Mouse (Mus musculus): ENCODE data around the gene Trim72. TPM values are rescaled to one million over a fixed set of nuclear protein-coding genes. Genes with fewer than 3 reads are reported as not detected.

Trim72 gene
- polyA plus RNA-seq, 2 experiments = 2.2 to 22.8 TPM

GRCm38 (mm10) chr7:128044142-128044785, 40.5 kb downstream of the Trim72 start:
- no peak for TF ChIP-seq POLR2A (IDR thresholded peaks at IDR 0.05; ENCODE audit: borderline replicate concordance, extremely low read depth, insufficient read depth, insufficient read length)
- Histone ChIP-seq H3K27ac (replicated peaks; ENCODE audit: low read depth, low read length) (no peak overlapping the region), H3K27me3 (ENCODE audit: control insufficient read depth, insufficient read depth, low read length) (no peaks in the 10 kb centered on the region), H3K4me3 (replicated peaks; ENCODE audit: low read length) (no peak overlapping the region), H3K4me2 (replicated peaks; ENCODE audit: low read depth, low read length, severe bottlenecking) (no peak overlapping the region), H3K9me3 (ENCODE audit: control insufficient read depth, low read length) (no peaks in the 10 kb centered on the region), H3K4me1 (ENCODE audit: control insufficient read depth, insufficient read depth, low read length) (no peaks in the 10 kb centered on the region), H3K36me3 (ENCODE audit: control insufficient read depth, insufficient read depth, low read length) (no peaks in the 10 kb centered on the region), H3K9ac (ENCODE audit: low read depth, low read length, severe bottlenecking) (no peak overlapping the region)
- no peak for ATAC-seq (ENCODE audit: low FRiP score, low read depth)
- 59% methylated on average over 4 of the region's 4 CpGs for WGBS
- no peak for DNase-seq (ENCODE audit: low spot score)

- 66% methylated on average over 2 of the region's 2 CpGs for WGBS
- ATAC-seq (ENCODE audit: low FRiP score, low read depth) = no peak
- H3K4me1 ChIP-seq (ENCODE audit: control insufficient read depth, insufficient read depth, low read length) = no peaks in the 10 kb centered on the region
These were observed 41.9 kb downstream of the Trim72 start for GRCm38 (mm10) chr7:128045640-128046039.

GRCm38 (mm10) chr7:128048819-128049218, 45.1 kb downstream of the Trim72 start:
- TF ChIP-seq POLR2A (IDR thresholded peaks at IDR 0.05; ENCODE audit: borderline replicate concordance, extremely low read depth, insufficient read depth, insufficient read length) = no peak
- WGBS = 90% methylated on average over 4 of the region's 4 CpGs
- no peak for ATAC-seq (ENCODE audit: low FRiP score, low read depth)

More at GRCm38 (mm10) chr7:128045640-128046039, 41.9 kb downstream of the Trim72 start:
- Histone ChIP-seq H3K9me3 (ENCODE audit: control insufficient read depth, low read length) (no peaks in the 10 kb centered on the region), H3K36me3 (ENCODE audit: control insufficient read depth, insufficient read depth, low read length) (no peaks in the 10 kb centered on the region), H3K9ac (ENCODE audit: low read depth, low read length, severe bottlenecking) (no peak overlapping the region), H3K27ac (replicated peaks; ENCODE audit: low read depth, low read length) (no peak overlapping the region), H3K27me3 (ENCODE audit: control insufficient read depth, insufficient read depth, low read length) (no peaks in the 10 kb centered on the region), H3K4me3 (replicated peaks; ENCODE audit: low read length) (no peak overlapping the region), H3K4me2 (replicated peaks; ENCODE audit: low read depth, low read length, severe bottlenecking) (no peak overlapping the region)
- TF ChIP-seq POLR2A (IDR thresholded peaks at IDR 0.05; ENCODE audit: borderline replicate concordance, extremely low read depth, insufficient read depth, insufficient read length) = no peak
- no peak for DNase-seq (ENCODE audit: low spot score)

GRCm38 (mm10) chr7:128049254-128049653, 45.5 kb downstream of the Trim72 start:
- no peaks in the 10 kb centered on the region for H3K27me3 ChIP-seq (ENCODE audit: control insufficient read depth, insufficient read depth, low read length)
- no peak overlapping the region for H3K4me2 ChIP-seq (replicated peaks; ENCODE audit: low read depth, low read length, severe bottlenecking)
- no peak overlapping the region for H3K4me3 ChIP-seq (replicated peaks; ENCODE audit: low read length)
- WGBS = 93% methylated on average over 2 of the region's 2 CpGs
- ATAC-seq (ENCODE audit: low FRiP score, low read depth) (no peak), DNase-seq (ENCODE audit: low spot score) (no peak)
- no peak overlapping the region for H3K9ac ChIP-seq (ENCODE audit: low read depth, low read length, severe bottlenecking)
- H3K9me3 ChIP-seq (ENCODE audit: control insufficient read depth, low read length) = no peaks in the 10 kb centered on the region
- TF ChIP-seq POLR2A (IDR thresholded peaks at IDR 0.05; ENCODE audit: borderline replicate concordance, extremely low read depth, insufficient read depth, insufficient read length) = no peak
- no peaks in the 10 kb centered on the region for H3K4me1 ChIP-seq (ENCODE audit: control insufficient read depth, insufficient read depth, low read length)
- H3K27ac ChIP-seq (replicated peaks; ENCODE audit: low read depth, low read length) = no peak overlapping the region
- no peaks in the 10 kb centered on the region for H3K36me3 ChIP-seq (ENCODE audit: control insufficient read depth, insufficient read depth, low read length)

More at GRCm38 (mm10) chr7:128048819-128049218, 45.1 kb downstream of the Trim72 start:
- H3K4me2 ChIP-seq (replicated peaks; ENCODE audit: low read depth, low read length, severe bottlenecking) = no peak overlapping the region
- no peak for DNase-seq (ENCODE audit: low spot score)
- H3K36me3 ChIP-seq (ENCODE audit: control insufficient read depth, insufficient read depth, low read length) = no peaks in the 10 kb centered on the region
- H3K4me3 ChIP-seq (replicated peaks; ENCODE audit: low read length) = no peak overlapping the region
- no peaks in the 10 kb centered on the region for H3K27me3 ChIP-seq (ENCODE audit: control insufficient read depth, insufficient read depth, low read length)
- no peak overlapping the region for H3K9ac ChIP-seq (ENCODE audit: low read depth, low read length, severe bottlenecking)
- no peaks in the 10 kb centered on the region for H3K9me3 ChIP-seq (ENCODE audit: control insufficient read depth, low read length)
- no peaks in the 10 kb centered on the region for H3K4me1 ChIP-seq (ENCODE audit: control insufficient read depth, insufficient read depth, low read length)
- H3K27ac ChIP-seq (replicated peaks; ENCODE audit: low read depth, low read length) = no peak overlapping the region

GRCm38 (mm10) chr7:128050739-128051138, 47.0 kb downstream of the Trim72 start:
- Histone ChIP-seq H3K4me2 (replicated peaks; ENCODE audit: low read depth, low read length, severe bottlenecking) (no peak overlapping the region), H3K9me3 (ENCODE audit: control insufficient read depth, low read length) (no peaks in the 10 kb centered on the region), H3K4me3 (replicated peaks; ENCODE audit: low read length) (no peak overlapping the region), H3K36me3 (ENCODE audit: control insufficient read depth, insufficient read depth, low read length) (no peaks in the 10 kb centered on the region), H3K9ac (ENCODE audit: low read depth, low read length, severe bottlenecking) (no peak overlapping the region), H3K27ac (replicated peaks; ENCODE audit: low read depth, low read length) (no peak overlapping the region), H3K4me1 (ENCODE audit: control insufficient read depth, insufficient read depth, low read length) (no peaks in the 10 kb centered on the region), H3K27me3 (ENCODE audit: control insufficient read depth, insufficient read depth, low read length) (no peaks in the 10 kb centered on the region)
- 56% methylated on average over 4 of the region's 4 CpGs for WGBS
- TF ChIP-seq POLR2A (IDR thresholded peaks at IDR 0.05; ENCODE audit: borderline replicate concordance, extremely low read depth, insufficient read depth, insufficient read length) = no peak
- ATAC-seq (ENCODE audit: low FRiP score, low read depth) (no peak), DNase-seq (ENCODE audit: low spot score) (no peak)

Measured in limb, embryonic 14.5 days (tissue).